Comparison of ENCODE assay signal across 9 mouse cellular contexts in the genomic region with DNA sequence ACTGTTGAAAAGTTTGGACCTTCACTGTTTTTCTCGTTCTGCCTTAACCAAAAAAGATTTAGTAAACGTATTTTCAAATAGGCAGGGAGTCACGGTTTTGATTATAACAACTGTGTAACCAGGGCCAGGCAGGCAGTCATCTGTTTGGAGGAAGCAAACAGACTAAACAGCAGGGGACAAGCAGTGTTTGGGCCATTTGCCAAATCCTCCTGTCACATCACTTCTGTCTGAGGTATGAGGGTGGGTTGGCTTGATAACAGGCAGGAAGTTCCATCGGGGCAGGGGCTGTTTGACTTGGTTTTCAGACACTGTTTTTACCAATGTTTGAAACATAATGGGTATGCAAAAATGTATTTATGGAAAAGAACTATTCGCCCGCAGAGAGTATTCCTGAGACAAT. TPM values are rescaled to one million over a fixed set of nuclear protein-coding genes. Genes with fewer than 3 reads are reported as not detected.
DNase-seq lines count a peak whose midpoint lies in the region; ATAC-seq and TF ChIP-seq lines count a peak whose summit lies in the region.
"Had no signal": no experiment of that assay in that cellular context is flagged by ENCODE, and none has a peak within 500 bp of the region (broad histone marks: within the 10 kb centered on the region; RNA-seq: fewer than 3 reads in every experiment).

No protein-coding gene starts in this region.

- H3K4me3 ChIP-seq in megakaryocyte, embryonic 14.5 days (replicated peaks) = peak overlapping the region; percentile 66
- H3K4me3 ChIP-seq in midbrain, postnatal 0 days (ENCODE audit: low read depth, low read length) = no peak overlapping the region
- H3K4me3 ChIP-seq: limb, embryonic 13.5 days had no signal

- DNase-seq in cerebellum, postnatal 36 days = peak; percentile 46 to 58
- DNase-seq in heart, postnatal 4 days = peak; percentile 50
- DNase-seq in midbrain, postnatal 0 days (ENCODE audit: low spot score) = peak; percentile 87
- DNase-seq in thymus, postnatal 25 days = no peak
- DNase-seq in layer of hippocampus, postnatal 10 days (ENCODE audit: low spot score in 2 of 2) = no peak
- DNase-seq in frontal cortex, postnatal 14 days (ENCODE audit: low spot score in 2 of 2) = no peak

- no peak overlapping the region for H3K9ac ChIP-seq in midbrain, postnatal 0 days (replicated peaks; ENCODE audit: low read length, poor library complexity, severe bottlenecking)
- H3K9ac ChIP-seq: limb, embryonic 13.5 days had no signal

- H3K36me3 ChIP-seq in megakaryocyte, embryonic 14.5 days (replicated peaks; ENCODE audit: low read length) = peaks cover 22% of the 10 kb centered on the region
- H3K36me3 ChIP-seq in midbrain, postnatal 0 days (ENCODE audit: insufficient read depth, low read length) = no peaks in the 10 kb centered on the region
- H3K36me3 ChIP-seq: limb, embryonic 13.5 days had no signal

- ATAC-seq in megakaryocyte, adult 5-6 weeks (ENCODE audit: poor library complexity, severe bottlenecking) = no peak
- no peak for ATAC-seq in midbrain, postnatal 0 days (ENCODE audit: low FRiP score)

- no peaks in the 10 kb centered on the region for H3K27me3 ChIP-seq in megakaryocyte, embryonic 14.5 days (replicated peaks)
- no peaks in the 10 kb centered on the region for H3K27me3 ChIP-seq in midbrain, postnatal 0 days (ENCODE audit: insufficient read depth, low read length)
- H3K27me3 ChIP-seq: limb, embryonic 13.5 days had no signal

- no peaks in the 10 kb centered on the region for H3K9me3 ChIP-seq in megakaryocyte, embryonic 14.5 days
- no peaks in the 10 kb centered on the region for H3K9me3 ChIP-seq in midbrain, postnatal 0 days (ENCODE audit: low read length)
- H3K9me3 ChIP-seq: limb, embryonic 13.5 days had no signal

- no peak for TF ChIP-seq CTCF in midbrain, postnatal 0 days (IDR thresholded peaks at IDR 0.05)

- H3K4me1 ChIP-seq in megakaryocyte, embryonic 14.5 days = peaks cover 84% of the 10 kb centered on the region
- H3K4me1 ChIP-seq in midbrain, postnatal 0 days (ENCODE audit: insufficient read depth, low read length) = no peaks in the 10 kb centered on the region; the same call in 1 of the 2 replicates

- 30% methylated on average over 6 of the region's 6 CpGs for WGBS in midbrain, postnatal 0 days

- H3K27ac ChIP-seq in midbrain, postnatal 0 days (ENCODE audit: low read depth, low read length) = no peak overlapping the region

- H3K4me2 ChIP-seq in midbrain, postnatal 0 days (ENCODE audit: low read depth, low read length, poor library complexity, severe bottlenecking) = no peak overlapping the region
- H3K4me2 ChIP-seq: limb, embryonic 13.5 days had no signal

RNA-seq across cellular contexts. Expression of a gene that starts 22.1 kb away (rescaled TPM):
- 98.5 and 157 TPM in 2 replicates for polyA plus RNA-seq in megakaryocyte, embryonic 14.5 days (2012; ENCODE audit: insufficient read depth, low replicate concordance)
- total RNA-seq in megakaryocyte, adult 5-6 weeks (2015) = 34.5 and 36.9 TPM in 2 replicates
- total RNA-seq in megakaryocyte, adult 5-6 weeks (2017) = 28.4 and 29.2 TPM in 2 replicates
- 100 to 1,000 TPM; 145 to 149 TPM for total RNA-seq in heart, postnatal 4 days (2021)
- total RNA-seq in midbrain, postnatal 0 days (2014; rRNA removed) = 72.2 and 90.9 TPM in 2 replicates
- 41.3 and 45.2 TPM in 2 replicates for polyA plus RNA-seq in midbrain, postnatal 0 days (2015; fragmentation: Nextera tagmentation; extraction: Ambion mirVana)
- total RNA-seq in layer of hippocampus, postnatal 10 days (2021) = 100 to 1,000 TPM in 1 of 2 experiments, 10 to 100 TPM in 1; 91.3 to 106 TPM

RNA-seq across cellular contexts. Expression of a gene that starts 56.7 kb away (rescaled TPM):
- polyA plus RNA-seq in megakaryocyte, embryonic 14.5 days (2012; ENCODE audit: insufficient read depth, low replicate concordance) = 24.2 and 32.8 TPM in 2 replicates
- 3.4 and 5.2 TPM in 2 replicates for total RNA-seq in megakaryocyte, adult 5-6 weeks (2015)
- 1.1 and 2.1 TPM in 2 replicates for total RNA-seq in megakaryocyte, adult 5-6 weeks (2017)
- total RNA-seq in heart, postnatal 4 days (2021) = 10 to 100 TPM; 16.9 to 17.3 TPM
- 64.7 and 81.3 TPM in 2 replicates for total RNA-seq in midbrain, postnatal 0 days (2014; rRNA removed)
- polyA plus RNA-seq in midbrain, postnatal 0 days (2015; fragmentation: Nextera tagmentation; extraction: Ambion mirVana) = 12.7 and 16.9 TPM in 2 replicates
- 10 to 100 TPM; 69.8 to 76.6 TPM for total RNA-seq in layer of hippocampus, postnatal 10 days (2021)

Comparison
In these comparisons a context has a peak if more than half of its experiments do, and no peak if none do; other contexts are left out.
1. DNase-seq: peak in cerebellum, postnatal 36 days (2 of 2), heart, postnatal 4 days (single experiment) and midbrain, postnatal 0 days (single experiment); none in thymus, postnatal 25 days (single experiment), layer of hippocampus, postnatal 10 days (0 of 2) and frontal cortex, postnatal 14 days (0 of 2).